9 mouse cellular contexts compared by ENCODE assay signal in genomic region chr4:116176543-116176988, GRCm38 (mm10). TPM values are rescaled to one million over a fixed set of nuclear protein-coding genes. Genes with fewer than 3 reads are reported as not detected.
DNase-seq lines count a peak whose midpoint lies in the region; ATAC-seq and TF ChIP-seq lines count a peak whose summit lies in the region.
"Had no signal": no experiment of that assay in that cellular context is flagged by ENCODE, and none has a peak within 500 bp of the region (broad histone marks: within the 10 kb centered on the region; RNA-seq: fewer than 3 reads in every experiment).

No protein-coding gene starts in this region.

- no peak overlapping the region for H3K4me3 ChIP-seq in forebrain, embryonic 16.5 days (replicated peaks; ENCODE audit: low read length)
- peak overlapping the region; percentile 43 for H3K4me3 ChIP-seq in lung, adult 2 months (replicated peaks; ENCODE audit: extremely low read depth, low read depth, low read length)

- WGBS in forebrain, embryonic 16.5 days = 18% methylated on average over 10 of the region's 10 CpGs
- 5% methylated on average over 10 of the region's 10 CpGs for WGBS in lung, adult 2 months

- H3K9ac ChIP-seq in forebrain, embryonic 16.5 days (replicated peaks; ENCODE audit: low read depth, low read length) = peak overlapping the region; percentile 32

- TF ChIP-seq POLR2A in lung, adult 2 months (IDR thresholded peaks at IDR 0.05; ENCODE audit: borderline replicate concordance, extremely low read depth, low read depth, low read length) = peak; percentile 70; the same call in 1 of the 2 replicates

- peak overlapping the region; percentile 41; the same call in 1 of the 2 replicates for H3K27ac ChIP-seq in forebrain, embryonic 16.5 days (ENCODE audit: low read length)

- DNase-seq in spleen, postnatal 36 days (ENCODE audit: low spot score in 2 of 2) = peak; percentile 27 to 28
- no peak for DNase-seq in spleen, postnatal 4 days (ENCODE audit: low spot score in 2 of 2)
- peak; percentile 66 to 68 for DNase-seq in heart, postnatal 14 days
- DNase-seq in kidney, postnatal 4 days = peak; percentile 85 to 91
- DNase-seq in lung, adult 2 months = peak; percentile 81
- DNase-seq in ovary, adult 18-20 months (ENCODE audit: low spot score) = peak; percentile 63
- peak; percentile 61 to 79 for DNase-seq in urinary bladder, adult 18-20 months (ENCODE audit: low spot score in 2 of 2)

- H3K4me2 ChIP-seq in forebrain, embryonic 16.5 days (ENCODE audit: low read length) = peak overlapping the region; percentile 41

- ATAC-seq in forebrain, embryonic 16.5 days = peak; percentile 89

- H3K9me3 ChIP-seq in forebrain, embryonic 16.5 days (ENCODE audit: control insufficient read depth, low read length) = no peaks in the 10 kb centered on the region

- intact Hi-C loops in heart, postnatal 14 days (cut with DNase I) = no loop called here

- H3K4me1 ChIP-seq in forebrain, embryonic 16.5 days (replicated peaks; ENCODE audit: control insufficient read depth, insufficient read depth, low read length) = peaks cover 17% of the 10 kb centered on the region
- H3K4me1 ChIP-seq in lung, adult 2 months (ENCODE audit: control insufficient read depth, insufficient read depth, low read length) = peaks cover 23% of the 10 kb centered on the region

- no peaks in the 10 kb centered on the region for H3K36me3 ChIP-seq in forebrain, embryonic 16.5 days (ENCODE audit: control insufficient read depth, insufficient read depth)

- no peaks in the 10 kb centered on the region for H3K27me3 ChIP-seq in forebrain, embryonic 16.5 days (replicated peaks; ENCODE audit: control insufficient read depth, insufficient read depth, low read length)

- TF ChIP-seq CTCF in lung, adult 2 months (IDR thresholded peaks at IDR 0.05; ENCODE audit: insufficient read depth, low read length) = no peak

RNA-seq across cellular contexts. Expression of gene Gm49337, which starts 3.4 kb away (rescaled TPM):
- not detected in 2 replicates for polyA plus RNA-seq in forebrain, embryonic 16.5 days (2015; fragmentation: Nextera tagmentation; extraction: Ambion mirVana)
- 1 to 10 TPM; 1.1 to 3.7 TPM for total RNA-seq in heart, postnatal 14 days (2021)
- polyA plus RNA-seq in lung, adult 2 months (2012; rRNA removed) = not detected in 2 replicates
- total RNA-seq: MEL had no signal

RNA-seq across cellular contexts. Expression of gene 1700042G07Rik, which starts 3.4 kb away (rescaled TPM):
- polyA plus RNA-seq in forebrain, embryonic 16.5 days (2015; fragmentation: Nextera tagmentation; extraction: Ambion mirVana) = not detected in 2 replicates
- not detected for total RNA-seq in heart, postnatal 14 days (2021)
- not detected in 2 replicates for polyA plus RNA-seq in lung, adult 2 months (2012; rRNA removed)
- total RNA-seq: MEL had no signal

RNA-seq across cellular contexts. Expression of gene Tspan1, which starts 9.2 kb away (rescaled TPM):
- 0.10 and 0.19 TPM in 2 replicates for polyA plus RNA-seq in forebrain, embryonic 16.5 days (2015; fragmentation: Nextera tagmentation; extraction: Ambion mirVana)
- total RNA-seq in heart, postnatal 14 days (2021) = under 1 TPM in 1 of 2 experiments, not detected in 1; 0.36 TPM
- 60.8 and 93.7 TPM in 2 replicates for polyA plus RNA-seq in lung, adult 2 months (2012; rRNA removed)

RNA-seq across cellular contexts. Expression of gene Lurap1, which starts 25.4 kb away (rescaled TPM):
- 2.6 and 2.7 TPM in 2 replicates for polyA plus RNA-seq in forebrain, embryonic 16.5 days (2015; fragmentation: Nextera tagmentation; extraction: Ambion mirVana)
- 1 to 10 TPM; 3.7 to 5.5 TPM for total RNA-seq in heart, postnatal 14 days (2021)
- polyA plus RNA-seq in lung, adult 2 months (2012; rRNA removed) = 3.7 and 5.7 TPM in 2 replicates

RNA-seq across cellular contexts. Expression of gene Pik3r3, which starts 44.9 kb away (rescaled TPM):
- polyA plus RNA-seq in forebrain, embryonic 16.5 days (2015; fragmentation: Nextera tagmentation; extraction: Ambion mirVana) = 83.3 and 86.9 TPM in 2 replicates
- total RNA-seq in heart, postnatal 14 days (2021) = 10 to 100 TPM; 18.3 to 18.9 TPM
- 23.5 and 23.8 TPM in 2 replicates for polyA plus RNA-seq in lung, adult 2 months (2012; rRNA removed)

Comparison
In these comparisons a context has a peak if more than half of its experiments do, and no peak if none do; other contexts are left out.
1. DNase-seq: peak in spleen, postnatal 36 days (2 of 2), heart, postnatal 14 days (2 of 2), kidney, postnatal 4 days (2 of 2), lung, adult 2 months (single experiment), ovary, adult 18-20 months (single experiment) and urinary bladder, adult 18-20 months (2 of 2); none in spleen, postnatal 4 days (0 of 2).
2. RNA of gene Tspan1, which starts 9.2 kb away (polyA plus RNA-seq): 60.8 to 93.7 TPM in lung, adult 2 months; 0.10 to 0.19 TPM in forebrain, embryonic 16.5 days; every median in the first group is over 10 times any median in the second.